Mouse (Mus musculus) spleen, adult 18-20 months (tissue): ENCODE data around the gene Prrc2a.

Experiments used
- DNase-seq, 2 experiments: peaks; one replicate each; pipeline ENCODE4 v3.0.0; 2022; ENCODE audit warnings: mixed read lengths in 2 of 2

Prrc2a gene

DNA sequence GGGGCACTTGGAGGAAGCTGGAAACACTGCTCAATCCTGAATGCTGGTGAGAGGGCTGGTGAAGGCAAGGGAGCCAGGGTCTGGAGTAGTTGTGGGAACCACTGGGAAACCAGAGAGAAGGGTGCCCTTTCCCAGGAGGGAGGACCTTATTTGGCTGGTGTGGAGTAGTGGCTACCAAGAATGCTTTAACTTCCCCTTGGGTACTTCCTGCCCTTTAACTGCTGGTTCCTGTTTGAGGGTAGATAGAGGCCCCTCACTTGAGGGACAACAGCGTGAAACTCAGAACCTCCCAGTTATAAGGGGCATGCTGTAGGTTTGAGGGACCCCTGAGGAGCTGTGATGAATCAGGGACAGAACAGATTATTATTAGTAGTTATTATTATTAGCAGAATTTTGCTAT lies 24.5 kb upstream of the Prrc2a start:
- DNase-seq = no peak

DNA sequence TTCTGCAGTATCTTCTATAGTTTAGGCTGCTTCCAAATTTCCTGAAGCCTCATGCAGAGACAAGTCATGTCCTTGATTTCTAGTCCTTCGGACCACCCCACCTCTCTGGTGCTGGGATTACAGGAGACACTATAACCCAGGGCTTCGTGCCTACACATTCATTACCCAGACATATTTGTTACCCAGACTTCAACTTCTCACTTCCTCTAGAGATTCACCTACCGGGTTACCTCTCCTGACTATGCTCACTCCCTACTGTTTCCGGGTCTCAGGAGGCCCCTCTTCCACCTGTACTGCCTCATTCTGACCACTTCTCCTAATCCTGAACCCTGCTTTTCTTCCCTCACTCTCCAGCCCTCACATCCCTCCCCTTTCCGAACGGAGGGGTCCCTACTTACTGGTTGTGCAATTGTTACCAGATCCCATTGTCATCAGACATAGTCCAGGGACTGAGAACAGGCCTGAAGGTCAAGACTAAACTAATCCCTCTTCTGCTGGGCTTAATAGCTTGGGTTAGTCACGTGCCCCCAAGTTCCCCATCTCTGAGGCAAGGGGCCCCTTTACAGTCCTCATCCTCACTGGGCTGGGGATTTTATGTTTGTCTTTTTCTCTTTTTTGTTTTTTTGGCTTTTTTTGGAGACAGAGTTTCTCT lies 23.4 kb upstream of the Prrc2a start, which contains the start of gene Lst1:
Gene Lst1 (minus strand): TSS at position 481 of the 652 bp plus-strand sequence.
- no peak for DNase-seq

DNA sequence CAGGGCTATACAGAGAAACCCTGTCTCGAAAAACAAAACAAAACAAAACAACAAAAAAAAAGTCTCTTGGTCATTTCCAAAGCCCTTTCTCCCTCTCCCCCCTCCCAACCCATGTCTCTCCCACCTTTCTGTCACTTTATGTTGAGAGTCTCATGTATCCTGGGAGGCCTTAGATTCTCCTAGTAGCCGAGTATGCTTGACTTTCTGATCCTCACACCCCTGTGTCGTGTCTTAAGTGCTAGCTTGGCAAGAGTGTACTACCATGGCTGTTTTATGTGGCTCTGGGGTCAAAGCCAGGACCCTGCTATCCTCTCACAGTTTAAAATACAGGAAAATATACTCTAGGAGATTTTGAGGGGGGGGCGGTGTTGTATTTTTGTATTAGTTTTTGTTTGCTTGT lies 22.6 kb upstream of the Prrc2a start:
- DNase-seq = no peak

DNA sequence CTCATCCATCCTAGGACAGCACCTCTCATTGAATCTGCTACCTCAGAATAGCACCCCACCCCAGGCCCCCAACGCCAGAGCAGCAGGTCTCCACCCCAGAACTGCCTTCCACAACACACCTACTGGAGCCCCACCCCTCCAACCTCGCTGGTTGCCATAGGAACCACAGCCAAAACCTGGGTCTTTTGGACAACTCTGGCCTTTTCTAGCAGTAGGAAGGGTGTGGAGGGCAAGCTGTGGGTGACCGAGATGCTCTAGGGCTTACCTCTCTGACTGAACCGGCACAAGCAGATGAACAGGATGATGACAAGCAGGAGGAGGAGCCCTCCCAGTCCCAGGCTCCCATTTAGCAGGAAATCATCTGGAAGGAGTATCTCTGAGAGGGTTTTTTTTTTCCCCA lies 22.0 kb upstream of the Prrc2a start:
- peak; percentile 61 to 63 for DNase-seq

DNA sequence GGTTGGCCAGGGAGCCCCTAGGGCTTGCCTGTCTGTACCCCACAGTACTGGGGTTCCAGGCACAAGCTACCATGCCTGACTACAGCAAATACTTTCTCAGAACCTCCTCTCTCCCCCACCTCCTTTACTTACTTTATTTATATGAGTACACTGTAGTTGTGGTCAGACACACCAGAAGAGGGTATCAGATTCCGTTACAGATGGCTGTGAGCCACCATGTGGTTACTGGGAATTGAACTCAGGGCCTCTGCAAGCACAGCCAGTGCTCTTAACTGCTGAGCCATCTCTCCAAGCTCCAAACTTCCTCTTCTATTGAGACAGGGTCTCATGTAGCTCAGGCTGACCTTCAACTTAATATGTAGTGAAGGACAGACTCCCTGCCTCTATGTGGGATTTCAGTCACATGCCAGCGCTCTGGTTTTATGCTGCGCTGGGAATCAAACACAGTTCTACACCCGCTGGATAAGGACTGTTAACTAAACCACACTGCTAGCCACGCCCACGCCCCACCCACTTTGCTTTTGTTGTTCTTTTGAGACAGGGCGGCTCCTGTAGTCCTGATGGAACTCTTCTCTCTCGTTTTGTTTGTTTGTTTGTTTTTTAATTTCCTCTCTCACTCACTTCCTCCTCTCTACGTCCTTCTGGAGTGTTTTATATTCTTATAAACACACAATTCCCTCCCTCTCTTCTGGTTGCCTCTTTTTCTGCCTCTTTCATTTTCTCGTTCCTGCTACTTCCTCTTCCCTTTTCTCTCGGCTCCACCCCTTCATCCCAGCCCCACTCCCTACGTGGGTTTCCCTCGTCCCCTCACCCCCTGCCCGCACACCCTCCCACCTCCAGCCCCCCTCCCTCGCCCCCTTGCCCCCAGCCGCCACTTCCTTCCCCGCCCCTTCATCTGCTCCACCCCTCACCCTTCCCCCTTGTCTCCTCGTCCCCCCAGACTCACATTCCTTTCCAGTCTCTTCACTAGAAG lies 21.2 kb upstream of the Prrc2a start:
- peak; percentile 73 to 89 for DNase-seq

DNA sequence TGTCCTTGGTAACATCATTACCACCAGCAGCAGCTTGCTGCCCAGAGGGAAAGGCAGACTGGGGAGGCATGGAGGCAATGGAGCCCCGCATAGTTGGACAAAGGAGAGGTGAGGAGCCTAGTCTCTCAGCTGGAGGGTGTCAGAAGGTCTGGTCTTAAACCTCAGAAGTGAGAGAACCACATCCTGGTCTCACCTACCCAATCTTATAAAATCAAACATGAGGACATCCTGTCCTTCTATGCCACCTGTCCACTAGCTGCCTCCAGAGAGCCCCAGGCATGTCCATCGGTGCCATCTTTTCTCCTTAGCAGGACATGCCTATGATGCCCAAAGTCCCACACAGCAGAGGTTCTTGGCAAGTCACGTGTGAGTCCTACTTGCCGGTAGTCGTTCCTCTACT lies 15.4 kb upstream of the Prrc2a start:
- DNase-seq = no peak

DNA sequence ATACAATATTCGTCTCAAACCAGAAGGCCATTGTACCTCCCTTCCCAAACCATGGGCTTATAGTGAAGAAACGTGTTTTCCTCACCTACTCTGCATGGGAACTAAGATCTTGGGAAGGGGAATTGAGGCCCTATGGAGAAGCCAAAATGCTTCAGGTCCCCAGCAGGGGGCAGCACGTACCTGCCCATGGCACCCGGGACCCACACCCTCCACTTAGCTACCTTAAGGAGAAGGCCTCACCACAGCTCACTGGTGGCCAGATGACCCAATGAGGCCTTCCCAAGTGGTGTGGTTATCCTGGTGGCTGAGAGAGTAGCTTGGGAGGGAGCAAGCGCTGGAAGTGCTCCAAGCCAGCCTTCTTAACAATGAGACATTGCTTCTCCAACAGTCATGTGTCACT lies 13.8 kb upstream of the Prrc2a start:
- peak; percentile 72 to 80 for DNase-seq

DNA sequence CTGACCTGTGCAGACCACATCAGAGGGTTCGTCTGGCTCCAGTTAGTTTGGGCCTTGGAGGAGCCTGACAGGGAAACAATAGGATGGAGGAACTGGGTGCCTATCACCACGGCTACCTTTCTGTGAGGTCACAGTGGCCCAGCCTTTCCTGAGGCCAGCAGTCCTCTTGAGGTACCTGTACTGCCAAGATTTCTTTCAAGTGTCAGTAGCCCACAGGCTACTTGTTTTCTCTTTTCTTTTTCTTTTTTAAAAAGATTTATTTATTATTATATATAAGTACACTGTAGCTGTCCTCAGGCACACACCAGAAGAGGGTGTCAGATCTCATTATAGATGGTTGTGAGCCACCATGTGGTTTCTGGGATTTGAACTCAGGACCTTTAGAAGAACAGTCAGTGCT lies 11.3 kb upstream of the Prrc2a start, which contains the start of gene Aif1:
Gene Aif1 (minus strand): TSS at position 101 of the 400 bp plus-strand sequence.
- DNase-seq = no peak

DNA sequence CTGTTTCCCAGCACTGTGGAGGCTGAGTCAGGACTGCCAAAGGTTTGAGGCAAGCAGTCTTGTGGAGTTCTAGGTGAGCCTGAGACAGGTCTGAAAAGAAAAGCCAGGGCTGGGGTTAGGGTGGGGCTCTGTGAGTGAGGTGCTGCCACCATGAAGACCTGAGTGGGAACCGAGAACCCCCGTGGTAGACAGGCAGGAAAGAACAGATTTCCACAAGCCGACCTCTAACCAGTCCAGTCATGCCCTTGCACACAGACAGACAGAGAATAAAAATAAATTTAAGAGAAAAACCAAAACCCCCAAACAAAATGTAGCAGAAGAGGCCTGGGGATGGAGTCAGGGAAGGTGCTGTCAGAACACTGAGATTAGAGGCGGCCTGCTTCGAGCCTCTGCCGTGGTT lies 10.7 kb upstream of the Prrc2a start:
- peak; percentile 38 to 47 for DNase-seq

DNA sequence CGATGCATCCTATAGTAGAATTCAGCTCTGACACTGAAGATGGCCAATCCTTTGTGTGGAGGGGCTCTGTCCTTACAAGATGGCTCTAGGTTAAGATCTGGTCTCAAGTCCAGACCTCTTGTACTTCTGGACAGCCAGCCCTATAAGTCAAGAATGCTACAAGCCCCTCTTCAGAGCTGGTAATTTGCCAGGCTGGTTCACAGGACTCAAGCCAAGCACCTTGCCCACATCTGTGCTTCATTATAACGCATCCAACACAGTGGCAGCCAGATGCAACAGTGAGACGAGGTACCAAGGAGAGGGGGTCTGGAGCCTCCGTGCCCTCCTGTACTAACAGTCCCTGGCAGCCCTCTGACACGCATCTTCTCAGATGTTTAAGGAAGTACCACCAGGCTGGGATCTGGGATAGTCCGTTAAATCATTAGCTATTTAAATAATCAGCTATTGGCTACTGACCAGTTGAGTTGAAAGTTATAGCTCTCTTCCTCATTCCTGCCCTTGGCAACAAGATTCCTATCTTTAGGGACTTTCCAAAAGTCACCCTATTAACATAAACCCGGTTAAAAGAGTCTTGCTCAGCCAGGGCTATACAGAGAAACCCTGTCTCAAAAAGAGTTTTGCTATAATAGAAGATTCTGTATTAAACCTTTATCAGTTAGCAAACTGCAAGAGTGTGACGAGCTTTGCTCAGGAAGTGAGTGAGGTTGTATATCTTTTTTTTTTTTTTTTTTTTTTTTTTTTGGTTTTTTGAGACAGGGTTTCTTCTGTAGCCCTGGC lies 9.7 kb upstream of the Prrc2a start:
- DNase-seq = no peak

DNA sequence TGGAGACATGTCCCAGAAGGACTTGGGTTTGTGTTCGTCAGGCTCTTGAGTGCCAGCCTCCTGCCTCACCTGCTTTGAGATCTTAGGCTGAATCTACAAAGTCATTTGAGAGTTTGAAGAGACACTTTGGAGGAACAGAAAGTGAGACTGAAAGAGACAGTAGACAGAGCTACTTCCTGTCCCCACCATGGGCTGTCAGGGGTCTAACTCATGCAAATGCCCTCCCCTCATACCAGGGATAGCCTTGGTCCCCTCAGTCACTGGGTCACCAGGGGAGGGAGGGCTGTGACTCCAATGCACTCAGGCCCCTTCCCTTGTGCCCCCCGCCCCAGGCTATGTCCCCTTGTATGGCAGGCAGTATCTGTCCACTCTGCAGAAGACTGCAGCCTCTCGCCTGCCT lies 8.6 kb upstream of the Prrc2a start:
- peak; percentile 46 to 59 for DNase-seq

DNA sequence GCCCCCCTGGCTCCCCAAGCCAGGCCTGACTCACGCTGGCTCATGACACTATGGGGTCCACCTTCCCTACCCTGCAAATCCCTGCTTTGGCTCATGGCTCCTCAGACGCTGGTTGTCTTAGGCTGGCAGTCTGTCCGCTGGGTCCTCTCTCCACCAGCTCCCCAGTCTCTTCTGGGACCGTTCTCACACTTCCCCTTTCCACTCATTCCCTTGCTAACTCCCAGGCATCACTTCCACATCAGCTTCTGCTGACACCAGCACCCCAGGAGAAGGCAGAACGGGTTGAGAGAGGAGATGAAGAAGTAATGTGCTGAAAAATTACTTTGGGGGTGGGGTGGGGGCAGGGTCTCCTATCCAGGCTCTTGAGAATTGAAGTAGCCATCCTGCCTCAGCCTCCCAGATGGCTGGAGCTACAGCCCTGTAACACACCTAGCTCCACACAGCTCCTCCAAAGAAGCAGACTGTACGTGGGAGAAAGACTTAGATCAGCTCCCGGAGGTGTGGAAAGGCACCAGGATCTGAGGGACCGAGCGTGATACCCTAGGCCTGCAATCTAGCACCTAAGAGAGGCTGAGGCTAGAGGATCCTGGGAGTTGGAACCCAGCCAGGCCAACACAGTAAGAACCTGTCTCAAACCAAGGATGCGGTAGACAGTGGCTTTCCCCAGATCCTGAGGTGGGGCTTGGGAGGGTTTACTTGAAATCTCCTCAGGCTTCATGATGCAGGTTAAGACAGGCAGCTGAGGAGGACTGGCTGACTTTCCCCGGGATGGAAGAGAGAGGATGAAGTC lies 7.9 kb upstream of the Prrc2a start:
- DNase-seq = peak; percentile 32 to 57

DNA sequence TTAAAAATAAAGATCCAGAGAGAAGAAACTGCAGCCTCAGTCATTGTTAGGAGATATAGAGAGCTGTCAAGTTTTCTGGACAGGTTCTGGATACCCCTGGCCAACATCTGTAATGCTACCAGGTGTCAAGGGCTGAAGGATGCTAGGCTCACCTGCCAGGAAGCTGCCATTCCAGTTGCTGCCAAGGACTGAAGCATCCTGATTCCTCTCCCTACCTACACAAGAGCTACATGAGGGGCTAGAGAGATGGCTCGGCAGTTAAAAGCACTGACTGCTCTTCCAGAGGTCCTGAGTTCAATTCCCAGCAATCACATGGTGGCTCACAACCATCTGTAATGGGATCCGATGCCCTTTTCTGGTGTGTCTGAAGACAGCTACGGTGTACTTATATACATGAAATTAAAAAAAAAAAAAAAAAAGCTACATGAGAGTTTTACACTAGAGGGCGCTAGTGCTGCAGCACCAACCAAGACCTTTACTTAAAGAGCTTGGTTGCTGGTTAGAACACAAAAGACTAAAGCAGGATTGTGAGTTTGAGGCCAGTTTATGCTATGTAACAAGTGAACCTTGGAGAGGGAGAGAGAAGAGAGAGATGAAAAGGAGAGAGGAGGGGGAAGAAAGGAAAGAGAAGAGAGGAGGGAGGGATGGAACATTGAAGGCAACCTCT lies 4.0 kb upstream of the Prrc2a start:
- DNase-seq = no peak

DNA sequence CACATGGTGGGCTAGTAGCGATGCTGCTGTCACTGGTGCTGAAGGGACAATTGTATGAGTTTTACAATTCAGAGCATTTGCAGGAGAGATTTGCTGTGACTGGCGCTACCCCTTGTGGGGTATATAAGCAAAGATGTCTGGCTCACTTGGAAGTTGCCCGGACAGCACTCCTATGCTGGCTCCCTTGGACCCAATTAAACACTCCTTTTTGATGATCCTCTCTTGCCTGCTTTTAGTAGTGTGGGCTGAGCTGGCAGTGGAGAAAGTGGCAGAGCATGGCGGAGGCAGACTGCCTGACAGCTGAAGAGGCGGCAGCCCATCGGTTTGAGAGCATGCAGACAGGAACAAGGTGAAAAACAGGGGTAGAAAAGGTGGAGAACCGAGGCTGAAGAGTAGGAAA lies 3.1 kb upstream of the Prrc2a start:
- no peak for DNase-seq

DNA sequence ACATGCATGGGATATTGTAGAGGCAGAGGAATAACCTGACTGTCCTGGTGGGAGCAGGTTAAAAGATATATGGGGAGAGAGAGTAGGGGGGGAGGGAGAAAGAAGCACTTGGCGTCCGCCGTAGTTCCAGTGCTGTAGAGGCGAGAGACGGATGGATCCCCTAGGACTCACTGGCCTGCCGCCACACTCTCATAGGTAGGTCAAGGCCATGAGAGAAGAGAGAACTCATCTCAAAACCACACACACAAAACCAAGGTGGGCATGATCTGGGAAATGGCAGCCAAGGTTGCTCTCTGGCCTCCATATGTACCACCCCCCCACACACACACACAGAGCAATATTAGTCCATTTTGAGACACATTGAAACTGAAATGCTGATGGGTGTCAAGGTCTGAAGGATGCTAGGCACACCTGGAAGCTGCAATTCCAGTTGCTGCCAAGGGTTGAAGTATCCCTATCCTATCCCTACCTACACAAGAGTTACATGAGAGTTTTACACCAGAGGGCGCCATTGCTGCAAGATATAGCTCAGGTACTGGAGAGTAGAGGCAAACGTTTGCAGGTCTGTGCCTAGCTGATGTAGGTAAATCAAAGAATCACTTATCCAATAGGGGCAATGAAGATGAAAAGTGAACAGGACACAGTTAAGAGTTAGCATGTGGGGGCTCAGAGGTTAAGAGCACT lies 1.8 kb upstream of the Prrc2a start:
- DNase-seq = peak in 1 of 2 experiments; percentile 69

DNA sequence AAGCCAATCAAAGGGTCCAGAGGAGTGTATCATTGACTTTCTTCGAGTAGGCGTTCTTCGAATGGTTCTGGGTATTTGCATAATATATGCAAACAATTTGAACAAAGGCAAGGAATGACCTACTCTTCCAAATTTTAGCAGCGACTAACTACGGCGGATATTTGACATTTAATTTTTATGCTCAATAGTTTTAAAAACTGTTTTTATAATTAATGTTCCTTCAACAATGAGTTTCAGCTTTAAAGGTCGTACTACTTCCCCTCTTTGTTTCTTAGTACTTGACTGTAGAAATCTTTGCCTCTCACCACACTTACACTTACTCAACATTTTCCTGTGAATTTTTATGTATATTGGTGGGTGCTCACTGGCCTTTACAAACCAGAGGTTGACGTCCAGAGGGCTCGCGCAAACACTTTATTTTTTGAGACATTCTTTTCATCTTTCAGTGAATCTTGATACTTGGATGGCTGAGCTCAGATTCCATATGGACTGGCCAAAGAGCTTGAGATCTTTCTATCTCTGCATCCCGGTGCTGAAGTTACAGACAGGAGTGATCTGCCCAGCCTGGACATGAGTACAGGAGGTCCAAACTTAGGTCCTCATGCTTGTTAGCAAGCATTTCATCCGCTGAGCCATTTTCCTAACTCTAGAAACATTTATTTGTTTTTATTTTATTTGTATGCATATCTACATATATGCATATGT lies 906 bp upstream of the Prrc2a start:
- DNase-seq = no peak

DNA sequence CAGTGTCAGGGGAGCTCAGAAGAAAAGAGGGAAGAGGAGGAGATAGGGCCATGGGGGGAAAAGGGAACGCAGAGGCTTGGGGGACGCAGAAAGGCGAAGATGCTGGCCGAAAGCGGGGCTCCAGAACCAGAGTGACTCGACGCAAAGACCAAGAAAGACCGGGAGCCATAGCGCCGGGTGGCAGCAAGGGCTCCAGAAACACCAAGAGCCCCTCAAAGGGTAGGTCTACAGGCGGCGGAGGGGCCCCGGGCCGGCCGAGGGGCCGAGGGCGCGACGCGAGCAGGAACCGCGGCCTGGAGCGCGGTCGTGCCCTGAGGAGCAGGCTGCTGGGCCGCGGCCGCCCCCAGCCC lies 504 bp downstream of the Prrc2a start:
- DNase-seq = no peak

DNA sequence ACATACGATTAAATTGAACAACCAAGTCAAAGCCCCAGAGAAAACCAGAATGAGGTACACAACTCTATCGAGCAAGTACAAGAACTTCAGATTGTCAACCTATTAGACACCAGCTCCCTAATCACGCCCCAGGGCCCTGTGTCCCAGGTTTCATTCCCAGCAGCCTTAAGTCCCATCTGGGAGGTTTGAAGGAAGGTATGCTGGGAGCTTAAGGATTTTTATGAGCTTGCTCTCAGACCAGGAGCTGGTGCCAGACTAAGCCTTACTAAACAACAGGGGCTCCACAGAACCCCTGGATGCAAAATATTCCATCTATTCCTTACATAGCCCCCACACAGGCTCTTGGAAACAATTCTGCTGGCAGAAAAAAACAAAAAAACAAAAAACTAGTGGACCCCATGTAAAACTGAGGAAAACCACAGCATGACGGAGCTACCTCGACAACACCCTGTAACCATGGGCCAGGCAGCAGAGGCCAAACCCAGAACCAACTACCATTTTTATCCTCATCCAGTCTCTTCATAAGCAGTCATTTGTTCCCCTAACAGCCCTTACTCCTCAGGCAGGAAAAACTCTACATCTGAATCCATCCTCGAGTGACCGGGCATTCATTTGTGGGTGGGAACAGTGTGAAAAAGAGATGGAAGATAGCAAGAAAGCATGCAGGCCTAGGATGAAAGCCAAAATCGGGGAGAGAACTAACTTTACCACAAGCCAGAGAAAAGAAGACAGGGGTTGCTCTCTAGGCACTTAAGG lies 1.2 kb downstream of the Prrc2a start:
- no peak for DNase-seq

DNA sequence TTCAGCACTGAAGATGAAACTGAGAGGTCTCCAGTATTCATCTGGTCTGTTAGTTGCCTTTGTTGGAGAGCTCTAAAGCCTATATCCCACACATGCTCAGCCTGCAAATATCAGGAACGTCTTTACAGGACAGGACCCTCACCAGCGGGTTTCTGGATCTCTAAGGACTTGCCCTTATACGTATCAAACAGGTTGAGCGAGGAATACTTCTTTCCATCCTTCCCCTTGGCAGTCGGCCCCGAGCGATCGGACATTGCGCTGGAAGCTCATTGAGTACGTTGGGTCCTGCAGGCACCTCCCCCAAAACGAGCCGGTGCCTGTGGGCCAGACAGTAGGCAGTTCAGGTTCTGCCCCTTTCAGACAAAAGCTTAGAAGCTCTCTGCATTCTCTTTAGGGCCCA lies 2.0 kb downstream of the Prrc2a start:
- DNase-seq = no peak

DNA sequence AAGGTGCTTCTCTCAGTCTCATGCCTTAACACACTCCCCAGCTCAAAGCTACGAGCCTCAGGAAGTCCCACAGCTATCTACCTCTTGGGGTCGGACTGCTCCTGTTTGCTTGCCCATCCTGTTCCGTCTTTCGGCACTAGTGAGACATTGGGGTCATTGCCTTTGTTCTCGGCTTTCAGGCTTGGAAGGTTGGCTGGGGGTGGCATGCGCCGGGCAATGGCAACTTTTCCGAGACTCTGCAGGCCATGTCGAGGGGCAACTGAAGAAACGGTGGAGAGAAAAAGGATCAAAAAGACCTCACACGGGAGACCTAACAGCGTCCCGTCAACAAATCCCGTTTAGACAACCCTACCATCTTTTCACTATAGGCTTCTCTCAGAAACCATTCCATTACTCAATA lies 2.6 kb downstream of the Prrc2a start:
- DNase-seq = no peak
